Mouse (Mus musculus) bone marrow macrophage, adult 2 months (primary cell): ENCODE data around the gene AU018091.
"Not testable (repeated sequence)": the region's sequence is repeated elsewhere in the genome, so short reads cannot be mapped to it uniquely, and the experiment has no call there.

Experiments used
- CTCF ChIP-seq: IDR thresholded peaks from 2 replicates; pipeline ENCODE4 v1.5.1; 2012; ENCODE audit warnings: low read depth, mild to moderate bottlenecking, low read length, moderate library complexity
- POLR2A ChIP-seq: IDR thresholded peaks from 2 replicates; pipeline ENCODE4 v1.6.1; 2012; ENCODE audit warnings: mild to moderate bottlenecking, low read depth, low read length, borderline replicate concordance

GRCm38 (mm10) chr7:3111193-3111592 is 57.8 kb downstream of the AU018091 start:
- not testable (repeated sequence) for TF ChIP-seq CTCF, POLR2A
